8 mouse cellular contexts compared by ENCODE assay signal in genomic region chr13:54504611-54505260, GRCm38 (mm10). TPM values are rescaled to one million over a fixed set of nuclear protein-coding genes. Genes with fewer than 3 reads are reported as not detected.
DNase-seq lines count a peak whose midpoint lies in the region; ATAC-seq and TF ChIP-seq lines count a peak whose summit lies in the region.

No protein-coding gene starts in this region.

- no peak for DNase-seq in kidney, adult 2 months
- DNase-seq in kidney, postnatal 25 days = no peak
- DNase-seq in WW6 (ENCODE audit: low read depth, low spot score) = peak; percentile 14
- DNase-seq in midbrain, embryonic 10.5 days (ENCODE audit: low spot score) = no peak
- DNase-seq in left cerebral cortex, postnatal 10 days (ENCODE audit: extremely low spot score in 1 of 2, low spot score in 2 of 2) = no peak
- DNase-seq in adrenal gland, adult 2 months = no peak

- peak overlapping the region; percentile 93 for H3K9ac ChIP-seq in hindbrain, embryonic 13.5 days

- intact Hi-C loops in left cerebral cortex, postnatal 10 days (cut with DNase I) = no loop called here

- no peak overlapping the region for H3K27ac ChIP-seq in kidney, adult 2 months (ENCODE audit: insufficient read depth, low read depth, low read length)
- H3K27ac ChIP-seq in hindbrain, embryonic 13.5 days = peak overlapping the region; percentile 92
- H3K27ac ChIP-seq in midbrain, embryonic 10.5 days (replicated peaks) = peak overlapping the region; percentile 91

- no peaks in the 10 kb centered on the region for H3K36me3 ChIP-seq in kidney, adult 2 months (ENCODE audit: control insufficient read depth, insufficient read depth, low read length)
- peaks cover 2% of the 10 kb centered on the region; the same call in 1 of the 2 replicates for H3K36me3 ChIP-seq in hindbrain, embryonic 13.5 days
- peaks cover 5% of the 10 kb centered on the region for H3K36me3 ChIP-seq in midbrain, embryonic 10.5 days

- no peak for ATAC-seq in hindbrain, embryonic 13.5 days (ENCODE audit: low FRiP score)
- ATAC-seq in frontal cortex, adult (ENCODE audit: low TSS enrichment) = no peak

- TF ChIP-seq CTCF in kidney, adult 2 months (conservative IDR thresholded peaks at IDR 0.05; ENCODE audit: insufficient read depth, insufficient read length, low read depth, low read length) = no peak

- H3K4me2 ChIP-seq in hindbrain, embryonic 13.5 days = peak overlapping the region; percentile 77

- H3K4me3 ChIP-seq in kidney, adult 2 months (ENCODE audit: insufficient read depth, low read depth, low read length) = peak overlapping the region; percentile 93
- H3K4me3 ChIP-seq in hindbrain, embryonic 13.5 days = peak overlapping the region; percentile 81
- H3K4me3 ChIP-seq in midbrain, embryonic 10.5 days = peak overlapping the region; percentile 75

- 58% methylated on average over 7 of the region's 7 CpGs for WGBS in kidney, adult 2 months
- 38% methylated on average over 7 of the region's 7 CpGs for WGBS in hindbrain, embryonic 13.5 days
- 46% methylated on average over 7 of the region's 7 CpGs for WGBS in midbrain, embryonic 10.5 days

- no peak for TF ChIP-seq POLR2A in kidney, adult 2 months (IDR thresholded peaks at IDR 0.05; ENCODE audit: low read depth, low read length)

- peaks cover 6% of the 10 kb centered on the region; the same call in 1 of the 2 replicates for H3K4me1 ChIP-seq in kidney, adult 2 months (ENCODE audit: control insufficient read depth, insufficient read depth, low read length)
- peaks cover 22% of the 10 kb centered on the region for H3K4me1 ChIP-seq in hindbrain, embryonic 13.5 days (replicated peaks)
- peaks cover 23% of the 10 kb centered on the region for H3K4me1 ChIP-seq in midbrain, embryonic 10.5 days

- no peaks in the 10 kb centered on the region for H3K9me3 ChIP-seq in hindbrain, embryonic 13.5 days
- H3K9me3 ChIP-seq in midbrain, embryonic 10.5 days (replicated peaks) = no peaks in the 10 kb centered on the region

- no peaks in the 10 kb centered on the region for H3K27me3 ChIP-seq in kidney, adult 2 months (replicated peaks; ENCODE audit: control insufficient read depth, insufficient read depth, low read length)
- H3K27me3 ChIP-seq in hindbrain, embryonic 13.5 days = 0 out of 2 replicates have a peak, but pooled peaks cover 4% of the 10 kb centered on the region
- peaks cover 22% of the 10 kb centered on the region for H3K27me3 ChIP-seq in midbrain, embryonic 10.5 days (ENCODE audit: low read depth, poor library complexity, severe bottlenecking)

RNA-seq across cellular contexts. Expression of gene Simc1, which starts 1.2 kb away (rescaled TPM):
- polyA plus RNA-seq in kidney, adult 2 months (2012; rRNA removed) = 7.5 and 9.1 TPM in 2 replicates
- polyA plus RNA-seq in hindbrain, embryonic 13.5 days (2015; fragmentation: Nextera tagmentation; extraction: Ambion mirVana) = 21.0 and 21.4 TPM in 2 replicates
- 12.0 and 12.8 TPM in 2 replicates for polyA plus RNA-seq in midbrain, embryonic 10.5 days (2016; fragmentation: Nextera tagmentation; extraction: Ambion mirVana)
- total RNA-seq in left cerebral cortex, postnatal 10 days (2021) = 10 to 100 TPM; 17.4 to 19.9 TPM
- total RNA-seq in adrenal gland, adult 2 months (2021) = 10 to 100 TPM; 14.1 to 17.5 TPM
- 24.4 and 27.9 TPM in 2 replicates for polyA plus RNA-seq in adrenal gland, adult 2 months (2012; rRNA removed)

RNA-seq across cellular contexts. Expression of gene Thoc3, which starts 36.1 kb away (rescaled TPM):
- 20.3 and 28.2 TPM in 2 replicates for polyA plus RNA-seq in kidney, adult 2 months (2012; rRNA removed)
- polyA plus RNA-seq in hindbrain, embryonic 13.5 days (2015; fragmentation: Nextera tagmentation; extraction: Ambion mirVana) = 94.5 and 105 TPM in 2 replicates
- polyA plus RNA-seq in midbrain, embryonic 10.5 days (2016; fragmentation: Nextera tagmentation; extraction: Ambion mirVana) = 195 and 200 TPM in 2 replicates
- total RNA-seq in left cerebral cortex, postnatal 10 days (2021) = 10 to 100 TPM; 41.3 to 41.4 TPM
- total RNA-seq in adrenal gland, adult 2 months (2021) = 10 to 100 TPM; 33.6 to 46.0 TPM
- 49.9 and 54.8 TPM in 2 replicates for polyA plus RNA-seq in adrenal gland, adult 2 months (2012; rRNA removed)
